Mouse (Mus musculus) lung, postnatal 0 days (tissue): ENCODE measurements around the gene Fbf1.

Experiments used
- CTCF ChIP-seq: IDR thresholded peaks from 2 replicates; pipeline ENCODE4 v1.5.1; 2016; ENCODE audit warnings: antibody characterized with exemption, mild to moderate bottlenecking
- EP300 ChIP-seq: IDR thresholded peaks from 2 replicates; pipeline ENCODE4 v1.6.1; 2016; ENCODE audit warnings: antibody characterized with exemption, mild to moderate bottlenecking, control low read depth

DNA sequence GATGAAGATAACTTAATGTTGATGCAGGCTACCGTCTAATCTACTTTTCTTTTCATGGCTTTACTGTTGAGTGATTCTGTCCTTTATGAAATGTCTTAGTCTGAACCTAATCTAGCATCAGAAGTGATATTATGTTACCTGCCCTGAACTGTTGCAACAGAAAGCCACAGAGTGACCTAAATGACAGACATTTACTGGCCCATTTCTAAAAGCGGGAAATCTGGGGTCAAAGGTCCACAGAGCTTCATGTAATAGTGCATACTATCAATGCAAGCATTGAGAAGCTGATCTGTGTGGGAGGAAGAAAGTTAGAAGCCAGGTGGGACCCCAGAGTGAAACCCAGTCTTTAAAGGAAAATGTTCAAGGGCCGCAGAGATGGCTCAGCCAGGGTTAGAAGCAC is 35.2 kb upstream of the Fbf1 start:
- TF ChIP-seq CTCF: no peak
- no peak for TF ChIP-seq EP300
